Mouse (Mus musculus): ENCODE data around the gene Gm3015.
"Not testable (repeated sequence)": the region's sequence is repeated elsewhere in the genome, so short reads cannot be mapped to it uniquely, and the experiment has no call there.

GRCm38 (mm10) chr14:42768721-42769120 lies at the start of gene Gm3015:
- TF ChIP-seq FLI1 (IDR thresholded peaks at IDR 0.05; ENCODE audit: low read length); GATA1 (IDR thresholded peaks at IDR 0.05; ENCODE audit: borderline replicate concordance, low read length): not testable (repeated sequence)

All from megakaryocyte, embryonic 14.5 days (primary cell).